Mouse (Mus musculus): ENCODE measurements at regions not wholly inside any gene's neighbourhood (a gene's known extent, or its start where the extent isn't known, plus 50 kb on each side); places are given as distances from the start of the nearest gene placed in this dataset.
A peak's percentile ranks its signal among the peaks of the same experiment; 100 is the strongest.

DNA sequence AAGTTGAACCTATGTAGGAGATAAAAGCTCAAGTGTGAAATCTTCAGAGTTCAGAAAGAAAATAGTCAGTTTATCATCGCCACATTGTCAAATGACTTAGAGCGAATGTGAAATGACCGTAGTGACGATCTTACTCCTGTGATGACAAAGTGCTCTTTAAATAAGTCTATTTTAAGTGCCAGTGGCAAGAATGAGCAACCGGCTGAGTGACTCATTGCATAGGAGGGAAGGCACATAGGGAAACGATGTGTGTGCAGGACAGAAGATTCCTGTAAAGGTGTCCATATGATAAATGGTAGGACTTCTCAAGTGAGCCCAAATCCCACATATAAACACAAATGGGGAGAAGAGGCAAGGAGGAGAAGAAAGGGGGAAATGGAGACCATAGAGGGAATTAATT is 189.8 kb downstream of the Tgfb2 start:
- no peak overlapping the region for H3K4me2 ChIP-seq
- H3K27me3 ChIP-seq (ENCODE audit: insufficient read depth, low read length), result no peaks in the 10 kb centered on the region
- no peaks in the 10 kb centered on the region for H3K36me3 ChIP-seq (ENCODE audit: insufficient read depth)
- H3K27ac ChIP-seq (ENCODE audit: low read depth), result no peak overlapping the region
- H3K9me3 ChIP-seq (ENCODE audit: low read depth, low read length), result no peaks in the 10 kb centered on the region
- ATAC-seq (ENCODE audit: insufficient read depth) (no peak), DNase-seq (no peak)
- no peak overlapping the region for H3K4me3 ChIP-seq (ENCODE audit: low read depth, low read length)
- no peaks in the 10 kb centered on the region for H3K4me1 ChIP-seq (ENCODE audit: insufficient read depth)
- 55% methylated on average over 6 of the region's 6 CpGs for WGBS
- no peak for TF ChIP-seq CTCF (IDR thresholded peaks at IDR 0.05; ENCODE audit: low read depth)
- H3K9ac ChIP-seq, result no peak overlapping the region

DNA sequence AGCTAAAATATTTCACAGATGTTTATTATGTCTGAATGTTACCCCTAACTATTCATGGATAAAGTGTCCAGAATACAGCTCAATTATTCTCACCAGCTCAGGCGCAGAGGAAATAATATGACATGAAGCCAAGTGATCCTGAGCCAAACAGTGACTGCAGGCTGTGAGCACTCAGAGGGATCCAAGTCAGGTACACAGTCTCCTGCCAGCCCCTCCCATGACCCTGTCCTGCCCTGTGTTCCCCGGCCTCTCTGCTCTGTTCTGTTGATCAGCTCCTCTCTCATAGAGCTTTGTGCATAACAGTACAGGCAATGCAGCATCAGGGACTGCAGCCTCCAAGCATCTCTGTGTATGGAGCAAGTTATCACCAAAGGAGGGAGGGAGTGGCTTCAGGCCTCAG is 190.7 kb downstream of the Tgfb2 start:
- TF ChIP-seq CTCF (IDR thresholded peaks at IDR 0.05; ENCODE audit: low read depth), result no peak
- no peaks in the 10 kb centered on the region for H3K36me3 ChIP-seq (ENCODE audit: insufficient read depth)
- WGBS, result 33% methylated on average over 2 of the region's 2 CpGs
- no peak overlapping the region for H3K4me3 ChIP-seq (ENCODE audit: low read depth, low read length)
- DNase-seq, result no peak
- no peaks in the 10 kb centered on the region for H3K27me3 ChIP-seq (ENCODE audit: insufficient read depth, low read length)
- no peaks in the 10 kb centered on the region for H3K9me3 ChIP-seq (ENCODE audit: low read depth, low read length)
- no peak overlapping the region for H3K4me2 ChIP-seq
- no peak overlapping the region for H3K9ac ChIP-seq
- no peaks in the 10 kb centered on the region for H3K4me1 ChIP-seq (ENCODE audit: insufficient read depth)
- ATAC-seq (ENCODE audit: insufficient read depth), result no peak
- H3K27ac ChIP-seq (ENCODE audit: low read depth), result no peak overlapping the region

DNA sequence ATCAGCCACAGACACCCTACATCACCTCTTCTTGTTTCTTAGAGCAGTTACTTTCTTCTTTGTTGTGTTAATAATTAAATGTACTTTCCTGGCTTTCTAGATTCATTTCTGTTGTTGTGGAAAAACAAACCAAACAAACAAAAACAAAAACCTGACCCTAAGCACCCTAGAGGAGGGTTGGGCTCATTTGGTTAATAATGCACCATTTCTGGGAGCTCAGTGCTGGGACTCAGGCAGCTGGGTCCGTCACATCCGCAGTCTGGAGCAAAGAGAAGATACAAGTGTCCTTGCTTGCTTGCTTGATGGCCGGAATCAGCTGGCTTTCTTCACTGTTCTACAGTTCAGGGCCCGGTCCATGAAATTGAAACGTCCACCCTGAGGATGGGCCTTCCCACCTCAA is 191.9 kb downstream of the Tgfb2 start:
- Histone ChIP-seq H3K27me3 (ENCODE audit: insufficient read depth, low read length) (no peaks in the 10 kb centered on the region), H3K27ac (ENCODE audit: low read depth) (no peak overlapping the region), H3K9ac (no peak overlapping the region), H3K4me1 (ENCODE audit: insufficient read depth) (no peaks in the 10 kb centered on the region), H3K4me3 (ENCODE audit: low read depth, low read length) (no peak overlapping the region), H3K9me3 (ENCODE audit: low read depth, low read length) (no peaks in the 10 kb centered on the region), H3K4me2 (no peak overlapping the region), H3K36me3 (ENCODE audit: insufficient read depth) (no peaks in the 10 kb centered on the region)
- ATAC-seq (ENCODE audit: insufficient read depth), result no peak
- no peak for TF ChIP-seq CTCF (IDR thresholded peaks at IDR 0.05; ENCODE audit: low read depth)
- 85% methylated on average over 5 of the region's 5 CpGs for WGBS
- no peak for DNase-seq

DNA sequence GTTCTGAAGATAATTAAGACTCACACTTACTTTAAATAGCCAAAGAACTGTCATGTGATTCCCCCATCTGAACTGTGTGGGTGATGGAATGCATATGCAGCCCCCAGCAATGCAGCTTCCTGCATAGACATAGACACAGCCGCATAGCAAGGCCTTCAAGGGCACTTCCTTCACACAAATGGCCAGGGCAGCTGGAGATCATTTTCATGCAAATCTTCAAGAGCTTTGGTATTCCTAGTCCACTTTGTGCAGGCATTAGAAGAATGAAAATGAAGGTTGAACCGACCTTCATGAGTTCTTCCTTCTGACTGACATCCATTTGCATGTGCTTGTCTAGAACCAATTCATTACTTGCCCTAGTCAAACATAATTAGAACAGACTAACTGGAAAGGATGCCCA is 195.3 kb downstream of the Tgfb2 start:
- H3K9me3 ChIP-seq (ENCODE audit: low read depth, low read length), result no peaks in the 10 kb centered on the region
- WGBS, result 39% methylated on average over 2 of the region's 2 CpGs
- H3K27ac ChIP-seq (ENCODE audit: low read depth), result no peak overlapping the region
- peak; percentile 48 for DNase-seq
- no peak overlapping the region for H3K9ac ChIP-seq
- no peaks in the 10 kb centered on the region for H3K36me3 ChIP-seq (ENCODE audit: insufficient read depth)
- no peaks in the 10 kb centered on the region for H3K27me3 ChIP-seq (ENCODE audit: insufficient read depth, low read length)
- no peaks in the 10 kb centered on the region for H3K4me1 ChIP-seq (ENCODE audit: insufficient read depth)
- no peak overlapping the region for H3K4me3 ChIP-seq (ENCODE audit: low read depth, low read length)
- no peak for TF ChIP-seq CTCF (IDR thresholded peaks at IDR 0.05; ENCODE audit: low read depth)
- ATAC-seq (ENCODE audit: insufficient read depth), result no peak
- no peak overlapping the region for H3K4me2 ChIP-seq

DNA sequence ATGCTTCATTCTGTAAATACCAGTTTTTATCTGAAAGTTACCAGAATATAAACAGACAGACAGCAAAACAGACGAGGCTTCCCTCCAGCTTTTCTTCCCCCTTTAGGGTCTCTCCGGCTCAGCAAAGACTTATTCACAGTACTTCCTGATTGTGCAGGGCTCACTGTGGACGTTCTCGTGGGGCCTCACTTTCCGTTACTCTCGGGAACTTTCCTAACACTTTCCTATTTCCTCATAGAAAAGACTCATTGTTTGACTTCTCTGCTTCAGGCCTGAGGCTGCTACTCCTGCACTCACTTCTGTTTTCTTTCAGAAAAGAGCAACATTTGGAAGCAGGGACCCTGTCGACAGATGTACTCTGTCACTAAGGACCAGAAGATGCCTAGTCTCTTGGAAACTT is 197.4 kb downstream of the Tgfb2 start:
- H3K36me3 ChIP-seq (ENCODE audit: insufficient read depth), result no peaks in the 10 kb centered on the region
- no peaks in the 10 kb centered on the region for H3K4me1 ChIP-seq (ENCODE audit: insufficient read depth)
- peak overlapping the region; percentile 58 for H3K27ac ChIP-seq (ENCODE audit: low read depth)
- WGBS, result 11% methylated on average over 7 of the region's 7 CpGs
- H3K4me2 ChIP-seq, result no peak overlapping the region
- H3K27me3 ChIP-seq (ENCODE audit: insufficient read depth, low read length), result no peaks in the 10 kb centered on the region
- H3K4me3 ChIP-seq (ENCODE audit: low read depth, low read length), result no peak overlapping the region
- DNase-seq, result no peak
- no peak overlapping the region for H3K9ac ChIP-seq
- no peaks in the 10 kb centered on the region for H3K9me3 ChIP-seq (ENCODE audit: low read depth, low read length)
- peak; percentile 66 for ATAC-seq (ENCODE audit: insufficient read depth)
- no peak for TF ChIP-seq CTCF (IDR thresholded peaks at IDR 0.05; ENCODE audit: low read depth)

DNA sequence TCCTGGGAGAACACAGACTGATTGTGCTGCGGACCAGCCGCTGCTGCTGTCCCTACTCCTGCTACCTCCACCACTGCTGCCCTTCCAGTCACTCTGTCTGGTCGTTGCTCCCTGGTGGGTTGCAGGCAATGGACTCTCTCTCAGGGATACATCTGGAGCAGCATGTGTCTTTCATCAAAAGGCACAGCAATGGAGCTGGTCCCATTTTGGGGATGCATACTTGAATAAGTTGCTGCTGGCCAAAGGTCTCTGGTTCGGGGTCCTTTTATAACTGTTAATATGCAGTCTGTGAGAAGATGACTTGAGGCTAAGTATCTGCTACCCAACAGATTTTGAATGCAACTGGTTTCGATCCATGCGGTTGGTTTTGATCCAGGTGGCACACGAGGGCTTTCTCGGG is 197.8 kb downstream of the Tgfb2 start:
- no peaks in the 10 kb centered on the region for H3K36me3 ChIP-seq (ENCODE audit: insufficient read depth)
- no peaks in the 10 kb centered on the region for H3K4me1 ChIP-seq (ENCODE audit: insufficient read depth)
- DNase-seq (peak; percentile 85), ATAC-seq (ENCODE audit: insufficient read depth) (peak; percentile 78)
- peak overlapping the region; percentile 58; the same call in 1 of the 2 replicates for H3K27ac ChIP-seq (ENCODE audit: low read depth)
- 32% methylated on average over 8 of the region's 8 CpGs for WGBS
- no peak for TF ChIP-seq CTCF (IDR thresholded peaks at IDR 0.05; ENCODE audit: low read depth)
- no peaks in the 10 kb centered on the region for H3K9me3 ChIP-seq (ENCODE audit: low read depth, low read length)
- no peak overlapping the region for H3K4me3 ChIP-seq (ENCODE audit: low read depth, low read length)
- H3K9ac ChIP-seq, result no peak overlapping the region
- no peaks in the 10 kb centered on the region for H3K27me3 ChIP-seq (ENCODE audit: insufficient read depth, low read length)
- H3K4me2 ChIP-seq, result no peak overlapping the region

DNA sequence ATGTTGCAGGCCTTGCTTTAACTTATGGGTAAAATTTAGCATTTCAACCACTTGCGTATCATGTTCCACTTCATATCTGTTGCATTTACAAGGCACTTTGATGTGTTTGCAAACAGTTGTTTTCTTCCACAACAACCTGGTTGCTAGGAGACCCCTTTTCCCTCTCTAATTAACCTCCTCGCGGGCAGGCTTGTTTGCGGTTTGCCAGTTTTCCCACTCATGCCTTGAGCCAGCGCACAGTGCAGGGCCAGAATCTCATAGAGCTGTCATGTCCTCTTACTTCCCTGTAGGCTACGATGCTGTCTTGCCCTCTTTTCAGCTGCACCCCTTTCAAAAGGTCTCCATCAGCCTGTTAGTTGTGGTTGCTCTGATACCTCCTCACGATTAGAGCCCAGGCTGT is 199.3 kb downstream of the Tgfb2 start:
- 84% methylated on average over 7 of the region's 7 CpGs for WGBS
- TF ChIP-seq CTCF (IDR thresholded peaks at IDR 0.05; ENCODE audit: low read depth), result no peak
- ATAC-seq (ENCODE audit: insufficient read depth), result no peak
- Histone ChIP-seq H3K4me3 (ENCODE audit: low read depth, low read length) (no peak overlapping the region), H3K9ac (no peak overlapping the region), H3K36me3 (ENCODE audit: insufficient read depth) (no peaks in the 10 kb centered on the region), H3K4me1 (ENCODE audit: insufficient read depth) (no peaks in the 10 kb centered on the region), H3K9me3 (ENCODE audit: low read depth, low read length) (no peaks in the 10 kb centered on the region), H3K4me2 (no peak overlapping the region), H3K27me3 (ENCODE audit: insufficient read depth, low read length) (no peaks in the 10 kb centered on the region), H3K27ac (ENCODE audit: low read depth) (no peak overlapping the region)
- DNase-seq, result no peak

DNA sequence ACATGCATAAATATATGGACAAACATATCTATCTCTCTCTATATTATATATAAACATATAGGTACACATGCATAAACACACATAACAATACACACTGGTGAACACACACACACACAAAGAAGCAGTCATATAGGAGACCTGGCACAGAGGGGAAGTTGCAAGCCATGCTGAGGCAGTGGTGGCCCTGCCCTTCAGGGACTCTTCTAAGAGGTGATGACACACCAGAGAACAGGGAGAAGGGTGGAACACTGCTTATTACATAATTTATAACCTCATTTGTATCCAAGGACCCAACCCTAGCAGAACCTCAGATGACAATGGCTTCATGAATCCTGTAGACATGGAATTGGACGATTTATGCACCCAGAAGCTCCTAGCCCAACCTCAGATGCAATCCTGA is 199.9 kb downstream of the Tgfb2 start:
- H3K9ac ChIP-seq, result no peak overlapping the region
- no peaks in the 10 kb centered on the region for H3K4me1 ChIP-seq (ENCODE audit: insufficient read depth)
- ATAC-seq (ENCODE audit: insufficient read depth), result no peak
- H3K9me3 ChIP-seq (ENCODE audit: low read depth, low read length), result no peaks in the 10 kb centered on the region
- DNase-seq, result no peak
- H3K36me3 ChIP-seq (ENCODE audit: insufficient read depth), result no peaks in the 10 kb centered on the region
- H3K4me2 ChIP-seq, result no peak overlapping the region
- WGBS, result 57% methylated on average over 1 of the region's 1 CpGs
- no peaks in the 10 kb centered on the region for H3K27me3 ChIP-seq (ENCODE audit: insufficient read depth, low read length)
- no peak overlapping the region for H3K27ac ChIP-seq (ENCODE audit: low read depth)
- no peak for TF ChIP-seq CTCF (IDR thresholded peaks at IDR 0.05; ENCODE audit: low read depth)
- no peak overlapping the region for H3K4me3 ChIP-seq (ENCODE audit: low read depth, low read length)

Measured in lung, embryonic 14.5 days (tissue).